Mouse (Mus musculus) WW6 (cell line): ENCODE results near the gene F8.

Experiments used
- DNase-seq: peaks from one replicate; pipeline ENCODE4 v3.0.0-alpha.2; 2013; ENCODE audit warnings: low read depth, low spot score

Gene F8

DNA sequence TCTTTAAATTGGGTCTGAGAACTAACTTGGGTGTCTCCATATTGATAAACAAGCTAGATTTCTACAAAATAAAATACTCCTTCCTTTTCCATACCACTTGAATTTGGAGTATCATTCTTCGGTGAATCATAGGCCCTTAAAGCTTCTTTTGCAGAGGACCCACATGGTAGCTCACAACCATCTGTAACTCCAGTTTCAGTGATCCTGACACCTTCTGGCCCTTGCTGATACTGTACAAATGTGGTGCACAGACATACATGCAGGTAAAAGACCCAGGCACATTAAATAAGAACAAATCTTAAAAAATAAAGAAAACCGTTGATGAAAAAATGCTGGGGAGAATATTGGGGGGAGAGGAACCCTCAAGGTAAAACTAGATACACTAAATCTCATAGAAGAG, 244.2 kb downstream of the F8 start:
- DNase-seq: no peak

DNA sequence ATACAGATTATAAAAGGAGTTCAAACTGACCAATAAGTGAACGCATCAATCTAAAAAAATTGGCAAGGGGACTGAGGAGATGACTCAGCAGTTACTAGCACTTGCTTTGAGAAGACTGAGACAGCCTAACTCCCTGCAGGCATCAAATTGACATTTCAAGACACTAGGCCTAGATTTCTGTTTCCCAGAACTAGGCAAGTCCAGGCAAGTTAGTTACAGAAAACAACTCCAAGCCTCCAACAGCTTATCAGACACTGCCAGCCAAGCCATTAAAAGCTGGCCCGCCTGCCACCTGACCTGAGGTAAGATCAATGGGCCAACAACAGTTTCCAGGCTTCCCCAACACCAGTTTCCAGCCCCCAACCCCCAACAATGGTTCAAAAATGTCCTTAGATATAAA, 244.7 kb downstream of the F8 start:
- DNase-seq: no peak

DNA sequence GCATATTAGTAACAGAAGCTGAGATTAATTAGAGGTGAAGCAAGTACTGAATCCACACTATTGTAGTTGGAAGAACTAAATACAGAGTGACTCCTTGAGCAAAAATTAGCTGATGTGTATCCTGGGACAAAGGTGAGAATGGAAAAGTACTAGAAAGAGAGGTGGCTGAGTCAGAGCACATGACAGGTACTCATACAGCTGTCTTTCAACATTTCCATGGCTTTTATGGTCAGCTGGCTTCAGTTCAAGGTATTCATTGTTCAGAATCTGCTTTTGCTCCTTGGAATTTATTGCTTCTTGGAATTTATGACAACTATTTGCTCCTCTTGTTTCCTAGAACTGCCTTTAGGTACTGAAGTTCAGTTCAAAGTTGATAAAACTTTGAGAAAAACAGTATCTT, 245.5 kb downstream of the F8 start:
- DNase-seq: no peak

GRCm38 (mm10) chrX:75130467-75131160, 251.8 kb downstream of the F8 start, which contains the start of gene Mpp1:
Gene Mpp1, minus strand, starts transcription at chrX:75131016.
- peak; percentile 78 for DNase-seq

GRCm38 (mm10) chrX:75129474-75129873, 252.9 kb downstream of the F8 start:
- no peak for DNase-seq

DNA sequence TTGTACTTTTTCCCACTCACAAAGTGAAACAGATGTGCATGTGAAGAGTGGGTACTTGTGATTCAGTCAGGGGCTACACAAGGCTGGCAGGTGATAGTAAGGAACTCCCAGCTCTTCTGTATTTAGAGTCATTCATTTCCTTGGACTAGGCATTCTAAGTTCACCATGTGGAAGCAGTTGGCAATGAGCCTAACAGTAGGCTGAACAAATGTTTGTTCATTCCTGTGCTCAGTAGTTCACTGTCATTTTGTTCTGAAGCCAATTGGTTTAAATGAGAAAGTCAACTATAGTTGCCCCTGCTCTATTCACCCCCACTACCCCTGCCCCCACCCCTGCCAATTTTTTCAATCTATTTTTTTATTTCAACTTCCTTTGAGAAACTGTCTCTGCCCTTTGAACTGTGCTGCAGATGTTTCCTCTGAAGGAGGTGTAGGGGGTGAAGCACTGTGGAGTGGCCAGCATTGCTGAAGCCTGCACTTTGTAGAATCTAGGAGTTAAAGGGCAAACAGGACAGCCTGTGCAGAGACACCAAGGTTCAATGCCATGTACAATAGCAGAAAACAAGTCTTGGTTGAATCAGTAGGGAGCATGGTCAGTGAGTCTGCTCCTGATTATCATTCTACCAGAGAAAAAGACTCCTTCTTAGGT, 254.0 kb downstream of the F8 start:
- DNase-seq: no peak

DNA sequence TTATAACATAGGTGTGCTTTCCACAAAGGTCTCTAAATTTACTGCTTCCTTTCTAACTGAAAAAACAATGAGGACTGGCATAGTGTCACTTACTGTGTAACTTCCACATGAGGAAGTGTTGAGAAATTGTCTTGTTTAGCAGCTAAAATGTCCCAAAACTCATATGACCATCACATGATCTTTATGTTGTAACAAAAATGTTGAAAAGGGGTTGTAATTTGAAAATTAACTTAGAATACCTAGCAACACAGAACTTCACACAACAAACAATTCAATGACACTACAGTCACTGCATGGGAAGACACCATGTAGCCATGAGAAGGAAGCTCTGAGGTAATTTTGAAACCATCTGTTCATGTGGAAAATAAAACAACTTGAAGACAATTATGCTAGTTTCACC, 255.5 kb downstream of the F8 start:
- DNase-seq: no peak

- no peak for DNase-seq
These were observed 256.8 kb downstream of the F8 start for GRCm38 (mm10) chrX:75125606-75126005.
